Mouse (Mus musculus) myocyte (in vitro differentiated cells): ENCODE data around the gene Gpr156.

Experiments used
- CEBPB ChIP-seq: IDR thresholded peaks from 2 replicates; pipeline ENCODE4 v1.6.1; 2011; ENCODE audit warnings: mild to moderate bottlenecking, moderate library complexity; ENCODE audit not compliant: poor library complexity, insufficient read depth, severe bottlenecking
- E2F4 ChIP-seq: IDR thresholded peaks from one replicate; pipeline ENCODE4 v1.6.1; 2011; ENCODE audit warnings: mild to moderate bottlenecking, control low read depth, moderate library complexity; ENCODE audit not compliant: insufficient read depth
- MAX ChIP-seq: IDR thresholded peaks from one replicate; pipeline ENCODE4 v1.6.1; 2011; ENCODE audit warnings: low read depth, mild to moderate bottlenecking, control low read depth
- MYOD1 ChIP-seq, 3 experiments: IDR thresholded peaks; one replicate each; pipeline ENCODE4 v1.6.1; 2011; ENCODE audit warnings: control low read depth in 2 of 3, low read depth in 2 of 3, mild to moderate bottlenecking in 2 of 3, moderate library complexity in 1 of 3; ENCODE audit not compliant: insufficient read length in 2 of 3, control insufficient read depth in 1 of 3
- MYOG ChIP-seq, 3 experiments: IDR thresholded peaks; one replicate each; pipeline ENCODE4 v1.6.1; 2011; ENCODE audit warnings: control low read depth in 2 of 3, low read depth in 2 of 3, mild to moderate bottlenecking in 2 of 3; ENCODE audit not compliant: insufficient read length in 2 of 3, control insufficient read depth in 1 of 3, insufficient read depth in 1 of 3
- POLR2A ChIP-seq: IDR thresholded peaks from one replicate; pipeline ENCODE4 v1.6.1; 2011; ENCODE audit warnings: low read depth, mild to moderate bottlenecking, control low read depth, moderate library complexity; ENCODE audit not compliant: insufficient read length
- POLR2AphosphoS2 ChIP-seq: IDR thresholded peaks from one replicate; pipeline ENCODE4 v1.6.1; 2011; ENCODE audit warnings: low read depth, control low read depth; ENCODE audit not compliant: insufficient read length
- TCF12 ChIP-seq: IDR thresholded peaks from one replicate; pipeline ENCODE4 v1.6.1; 2011; ENCODE audit warnings: mild to moderate bottlenecking, control low read depth; ENCODE audit not compliant: poor library complexity, insufficient read depth, severe bottlenecking
- TCF3 ChIP-seq: IDR thresholded peaks from one replicate; pipeline ENCODE4 v1.6.1; 2011; ENCODE audit warnings: low read depth, control low read depth; ENCODE audit not compliant: insufficient read length
- USF1 ChIP-seq: IDR thresholded peaks from one replicate; pipeline ENCODE4 v1.6.1; 2011; ENCODE audit warnings: low read depth, mild to moderate bottlenecking, control low read depth, moderate library complexity

- TF ChIP-seq POLR2A (no peak), E2F4 (no peak), USF1 (no peak), MYOD1 (IDR thresholded peaks at IDR 0.05; ENCODE audit: control insufficient read depth in 1 of 3, insufficient read length in 2 of 3, low read depth in 2 of 3) (no peak), MAX (no peak), TCF12 (no peak), POLR2AphosphoS2 (no peak), TCF3 (no peak), CEBPB (no peak), MYOG (IDR thresholded peaks at IDR 0.05; ENCODE audit: control insufficient read depth in 1 of 3, insufficient read depth in 1 of 3, insufficient read length in 2 of 3, low read depth in 2 of 3) (no peak)
These were observed 96.1 kb downstream of the Gpr156 start for GRCm38 (mm10) chr16:38012382-38012781.
